Mouse (Mus musculus): ENCODE measurements around the gene Ralgapb. TPM values are rescaled to one million over a fixed set of nuclear protein-coding genes. Genes with fewer than 3 reads are reported as not detected.

Ralgapb gene
- polyA plus RNA-seq, 1 experiment, result 53.6 TPM

DNA sequence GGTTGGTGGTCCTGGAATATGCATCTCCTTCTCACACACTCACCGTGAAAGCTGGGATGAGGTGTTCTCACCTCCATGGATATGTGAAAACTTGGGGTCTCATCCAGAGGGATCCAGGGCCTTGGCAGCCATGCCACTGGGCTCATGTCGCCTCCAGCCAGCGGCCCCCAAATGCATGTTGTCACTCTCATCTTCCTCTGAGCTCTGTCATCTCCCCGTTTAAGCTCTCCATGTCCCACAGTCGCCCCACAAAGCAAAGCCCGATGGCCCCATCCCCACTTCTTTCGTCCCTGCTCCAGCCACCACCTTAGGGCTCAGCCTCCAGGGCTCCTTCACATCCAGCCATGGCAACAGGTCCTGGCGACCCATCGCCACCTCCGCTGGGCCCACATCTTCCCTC lies 97.4 kb downstream of the Ralgapb start:
- H3K4me1 ChIP-seq (ENCODE audit: control insufficient read depth, insufficient read depth, low read length), result no peaks in the 10 kb centered on the region
- H3K27ac ChIP-seq (ENCODE audit: insufficient read depth, low read length), result no peak overlapping the region
- TF ChIP-seq POLR2A (IDR thresholded peaks at IDR 0.05; ENCODE audit: extremely low read depth, insufficient read depth, low read length), result no peak
- no peak for TF ChIP-seq CTCF (IDR thresholded peaks at IDR 0.05; ENCODE audit: extremely low read depth, insufficient read depth, low read length)
- no peak overlapping the region for H3K4me3 ChIP-seq (ENCODE audit: insufficient read depth, low read length)

GRCm38 (mm10) chr2:158510665-158511064 lies 101.0 kb downstream of the Ralgapb start:
- H3K4me3 ChIP-seq (ENCODE audit: insufficient read depth, low read length), result no peak overlapping the region
- TF ChIP-seq CTCF (IDR thresholded peaks at IDR 0.05; ENCODE audit: extremely low read depth, insufficient read depth, low read length) (no peak), POLR2A (IDR thresholded peaks at IDR 0.05; ENCODE audit: extremely low read depth, insufficient read depth, low read length) (no peak)
- H3K27ac ChIP-seq (ENCODE audit: insufficient read depth, low read length), result no peak overlapping the region
- no peaks in the 10 kb centered on the region for H3K4me1 ChIP-seq (ENCODE audit: control insufficient read depth, insufficient read depth, low read length)

DNA sequence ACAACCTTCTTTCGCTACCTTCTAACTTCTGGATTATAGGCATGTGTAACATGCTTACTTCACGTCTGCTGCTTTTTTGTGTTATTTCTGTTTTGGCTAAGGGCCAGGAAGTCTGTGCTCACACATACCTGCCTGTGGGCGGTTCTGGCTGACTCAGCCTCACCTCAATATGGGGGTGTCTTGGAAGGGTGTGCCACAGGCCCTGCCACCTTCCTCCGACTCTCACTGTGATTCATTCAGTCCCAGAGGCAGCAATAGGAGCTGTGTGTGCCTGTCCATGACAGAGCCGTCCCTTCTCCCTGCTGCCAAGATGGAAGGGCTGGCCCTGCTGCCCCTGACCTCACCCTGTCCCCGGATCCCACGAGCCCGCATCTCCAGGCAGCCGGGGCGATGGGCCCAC lies 102.9 kb downstream of the Ralgapb start, which contains the start of gene Arhgap40:
Gene Arhgap40, plus strand, starts transcription at position 269 of the 400 bp plus-strand sequence.
- H3K4me1 ChIP-seq (ENCODE audit: control insufficient read depth, insufficient read depth, low read length), result no peaks in the 10 kb centered on the region
- no peak for TF ChIP-seq POLR2A (IDR thresholded peaks at IDR 0.05; ENCODE audit: extremely low read depth, insufficient read depth, low read length)
- TF ChIP-seq CTCF (IDR thresholded peaks at IDR 0.05; ENCODE audit: extremely low read depth, insufficient read depth, low read length), result no peak
- no peak within 1 kb of the TSS for H3K4me3 ChIP-seq (ENCODE audit: insufficient read depth, low read length)
- no peak within 1 kb of the TSS for H3K27ac ChIP-seq (ENCODE audit: insufficient read depth, low read length)

- TF ChIP-seq CTCF (IDR thresholded peaks at IDR 0.05; ENCODE audit: extremely low read depth, insufficient read depth, low read length) (no peak), POLR2A (IDR thresholded peaks at IDR 0.05; ENCODE audit: extremely low read depth, insufficient read depth, low read length) (no peak)
- Histone ChIP-seq H3K27ac (ENCODE audit: insufficient read depth, low read length) (no peak overlapping the region), H3K4me1 (ENCODE audit: control insufficient read depth, insufficient read depth, low read length) (no peaks in the 10 kb centered on the region), H3K4me3 (ENCODE audit: insufficient read depth, low read length) (no peak overlapping the region)
Measured at GRCm38 (mm10) chr2:158513821-158514336, 104.2 kb downstream of the Ralgapb start.

GRCm38 (mm10) chr2:158518583-158518982 lies 108.9 kb downstream of the Ralgapb start:
- TF ChIP-seq POLR2A (IDR thresholded peaks at IDR 0.05; ENCODE audit: extremely low read depth, insufficient read depth, low read length) (no peak), CTCF (IDR thresholded peaks at IDR 0.05; ENCODE audit: extremely low read depth, insufficient read depth, low read length) (no peak)
- no peak overlapping the region for H3K27ac ChIP-seq (ENCODE audit: insufficient read depth, low read length)
- no peak overlapping the region for H3K4me3 ChIP-seq (ENCODE audit: insufficient read depth, low read length)
- H3K4me1 ChIP-seq (ENCODE audit: control insufficient read depth, insufficient read depth, low read length), result no peaks in the 10 kb centered on the region

DNA sequence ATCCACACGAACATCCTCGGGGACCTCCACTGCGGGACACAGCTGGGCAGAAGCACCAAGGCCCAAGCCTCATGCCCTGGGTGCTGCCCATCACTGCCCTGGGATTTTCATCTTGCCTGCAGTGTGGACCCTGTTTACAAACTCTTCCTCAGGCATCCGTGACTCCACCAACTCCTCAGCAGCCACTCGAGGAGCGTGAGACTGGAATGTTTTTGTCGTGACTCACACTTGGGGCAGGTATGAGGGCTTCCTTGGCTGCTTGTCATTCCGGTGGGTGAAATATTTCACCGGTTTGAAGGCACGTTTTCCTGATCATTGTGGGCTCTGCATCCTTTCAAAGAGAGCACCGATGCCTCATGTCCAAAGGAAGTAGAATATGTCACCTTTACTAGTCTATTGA lies 109.4 kb downstream of the Ralgapb start:
- TF ChIP-seq CTCF (IDR thresholded peaks at IDR 0.05; ENCODE audit: extremely low read depth, insufficient read depth, low read length) (no peak), POLR2A (IDR thresholded peaks at IDR 0.05; ENCODE audit: extremely low read depth, insufficient read depth, low read length) (no peak)
- Histone ChIP-seq H3K4me1 (ENCODE audit: control insufficient read depth, insufficient read depth, low read length) (no peaks in the 10 kb centered on the region), H3K4me3 (ENCODE audit: insufficient read depth, low read length) (no peak overlapping the region), H3K27ac (ENCODE audit: insufficient read depth, low read length) (no peak overlapping the region)

- Histone ChIP-seq H3K4me3 (ENCODE audit: insufficient read depth, low read length) (no peak overlapping the region), H3K27ac (ENCODE audit: insufficient read depth, low read length) (no peak overlapping the region), H3K4me1 (ENCODE audit: control insufficient read depth, insufficient read depth, low read length) (no peaks in the 10 kb centered on the region)
- TF ChIP-seq CTCF (IDR thresholded peaks at IDR 0.05; ENCODE audit: extremely low read depth, insufficient read depth, low read length) (no peak), POLR2A (IDR thresholded peaks at IDR 0.05; ENCODE audit: extremely low read depth, insufficient read depth, low read length) (no peak)
Measured at GRCm38 (mm10) chr2:158519800-158520199, 110.2 kb downstream of the Ralgapb start.

DNA sequence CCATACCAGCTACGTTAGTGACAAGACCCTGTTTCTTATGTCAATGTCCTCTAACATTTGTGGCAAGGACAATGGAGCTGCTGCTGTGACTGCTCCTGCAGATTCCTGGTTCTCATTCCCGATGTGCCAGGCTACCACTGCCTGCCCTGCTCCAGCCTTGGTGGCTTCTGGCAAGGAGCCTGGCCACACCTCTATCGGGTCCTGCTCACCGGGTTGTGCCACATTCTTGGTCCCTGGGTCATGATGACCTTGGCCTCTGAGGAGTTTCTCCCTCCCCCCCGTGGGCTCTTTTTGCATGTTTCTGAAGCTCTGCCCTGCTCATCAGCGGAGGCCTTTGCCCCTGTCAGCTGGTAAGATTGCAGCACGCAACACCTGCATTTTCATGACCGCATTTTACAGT lies 113.4 kb downstream of the Ralgapb start:
- H3K4me1 ChIP-seq (ENCODE audit: control insufficient read depth, insufficient read depth, low read length), result no peaks in the 10 kb centered on the region
- no peak overlapping the region for H3K4me3 ChIP-seq (ENCODE audit: insufficient read depth, low read length)
- no peak overlapping the region for H3K27ac ChIP-seq (ENCODE audit: insufficient read depth, low read length)
- TF ChIP-seq CTCF (IDR thresholded peaks at IDR 0.05; ENCODE audit: extremely low read depth, insufficient read depth, low read length), result no peak
- TF ChIP-seq POLR2A (IDR thresholded peaks at IDR 0.05; ENCODE audit: extremely low read depth, insufficient read depth, low read length), result no peak

DNA sequence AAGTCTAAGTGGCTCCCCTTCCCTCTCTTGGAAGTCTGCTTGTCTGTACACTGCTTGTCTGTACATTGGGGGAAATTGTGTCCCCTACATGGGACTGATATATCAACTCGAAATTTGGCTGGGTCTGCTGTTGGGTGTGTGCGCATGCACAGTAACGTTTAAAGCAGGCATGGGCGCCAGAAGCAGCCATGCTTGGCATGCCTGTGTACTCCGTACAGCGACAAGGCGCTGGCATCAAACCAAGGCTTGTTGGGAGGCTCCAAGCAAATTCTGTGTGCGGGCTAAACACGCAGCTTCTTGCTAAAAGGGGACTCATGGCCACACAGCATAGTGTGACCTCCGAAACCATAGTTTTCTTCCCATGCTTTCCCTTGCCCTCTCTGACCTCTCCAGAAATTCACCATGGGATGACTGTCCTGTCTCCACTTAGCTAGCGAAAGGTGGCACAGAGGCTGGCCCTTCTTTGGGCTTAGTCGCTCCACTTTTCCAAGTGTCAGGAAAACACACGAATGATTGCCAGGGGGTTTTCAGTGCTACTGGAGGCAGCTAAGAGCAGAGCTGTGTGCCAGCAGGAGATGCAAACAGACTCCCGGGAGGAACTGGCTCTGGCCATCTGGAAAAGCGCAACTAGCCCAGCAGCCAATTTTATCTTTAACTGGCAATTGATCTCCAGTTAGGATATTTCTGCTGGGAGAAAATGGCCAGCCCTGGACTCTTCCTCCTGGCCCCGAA lies 114.6 kb downstream of the Ralgapb start:
- Histone ChIP-seq H3K4me1 (ENCODE audit: control insufficient read depth, insufficient read depth, low read length) (no peaks in the 10 kb centered on the region), H3K27ac (ENCODE audit: insufficient read depth, low read length) (no peak overlapping the region), H3K4me3 (ENCODE audit: insufficient read depth, low read length) (no peak overlapping the region)
- TF ChIP-seq CTCF (IDR thresholded peaks at IDR 0.05; ENCODE audit: extremely low read depth, insufficient read depth, low read length), result no peak
- no peak for TF ChIP-seq POLR2A (IDR thresholded peaks at IDR 0.05; ENCODE audit: extremely low read depth, insufficient read depth, low read length)

DNA sequence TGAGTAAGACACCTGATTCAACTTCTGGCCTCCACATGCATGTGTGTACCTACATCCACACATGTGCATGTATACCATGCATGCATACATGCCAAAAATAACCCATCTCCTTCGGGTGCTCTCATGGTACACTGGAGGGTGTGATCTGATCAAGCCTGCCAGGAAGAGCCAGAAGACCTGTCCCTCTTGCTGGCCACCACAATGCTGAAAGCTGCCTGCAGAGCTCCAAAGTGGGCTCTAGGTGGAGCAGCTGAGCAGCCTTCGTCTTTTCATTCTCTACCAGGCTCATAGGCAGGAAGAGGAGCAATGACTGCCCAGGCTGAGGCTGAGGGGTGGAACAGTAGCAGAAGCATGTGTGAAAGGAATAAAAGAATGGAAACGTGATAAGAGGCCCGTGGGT lies 124.4 kb downstream of the Ralgapb start:
- no peak overlapping the region for H3K4me3 ChIP-seq (ENCODE audit: insufficient read depth, low read length)
- TF ChIP-seq CTCF (IDR thresholded peaks at IDR 0.05; ENCODE audit: extremely low read depth, insufficient read depth, low read length) (peak; percentile 84), POLR2A (IDR thresholded peaks at IDR 0.05; ENCODE audit: extremely low read depth, insufficient read depth, low read length) (no peak)

More for the DNA sequence above, 124.4 kb downstream of the Ralgapb start:
- Histone ChIP-seq H3K27ac (ENCODE audit: insufficient read depth, low read length) (no peak overlapping the region), H3K4me1 (ENCODE audit: control insufficient read depth, insufficient read depth, low read length) (no peaks in the 10 kb centered on the region)

All from cortical plate, adult 2 months (tissue).